Mouse (Mus musculus) MEL (cell line): ENCODE measurements around the gene Szrd1.

Experiments
- CHD2 ChIP-seq: IDR thresholded peaks from 2 replicates; pipeline ENCODE4 v1.6.1; 2011; ENCODE audit warnings: low read length, improper control_type of control experiment
- CTCF ChIP-seq, 3 experiments: IDR thresholded peaks in 2 of 3; conservative IDR thresholded peaks in 1 of 3; 2 replicates each; pipeline ENCODE4 v1.5.1; 2011 to 2012; ENCODE audit warnings: low read length in 3 of 3, low read depth in 2 of 3, mild to moderate bottlenecking in 2 of 3, improper control_type of control experiment in 1 of 3, inconsistent platforms in 1 of 3, mixed read lengths in 1 of 3, moderate library complexity in 1 of 3; ENCODE audit not compliant: control insufficient read depth in 1 of 3, insufficient read depth in 1 of 3, poor library complexity in 1 of 3, severe bottlenecking in 1 of 3
- MAFK ChIP-seq: IDR thresholded peaks from 2 replicates; pipeline ENCODE4 v1.6.1; 2011; ENCODE audit warnings: low read depth, mild to moderate bottlenecking, low read length, improper control_type of control experiment, borderline replicate concordance

- TF ChIP-seq MAFK (no peak), CTCF (IDR thresholded peaks at IDR 0.05 in 2 of 3, conservative IDR thresholded peaks at IDR 0.05 in 1 of 3; ENCODE audit: control insufficient read depth in 1 of 3, insufficient read depth in 1 of 3, low read depth in 2 of 3, low read length in 3 of 3, poor library complexity in 1 of 3, severe bottlenecking in 1 of 3) (peak in 2 of 3 experiments; percentile 54 to 86; a peak in 5 of 6 replicates), CHD2 (no peak)
Observed at GRCm38 (mm10) chr4:141069731-141070130, 69.8 kb downstream of the Szrd1 start.
